Mouse (Mus musculus): ENCODE measurements around the gene Dnah3.

DNA sequence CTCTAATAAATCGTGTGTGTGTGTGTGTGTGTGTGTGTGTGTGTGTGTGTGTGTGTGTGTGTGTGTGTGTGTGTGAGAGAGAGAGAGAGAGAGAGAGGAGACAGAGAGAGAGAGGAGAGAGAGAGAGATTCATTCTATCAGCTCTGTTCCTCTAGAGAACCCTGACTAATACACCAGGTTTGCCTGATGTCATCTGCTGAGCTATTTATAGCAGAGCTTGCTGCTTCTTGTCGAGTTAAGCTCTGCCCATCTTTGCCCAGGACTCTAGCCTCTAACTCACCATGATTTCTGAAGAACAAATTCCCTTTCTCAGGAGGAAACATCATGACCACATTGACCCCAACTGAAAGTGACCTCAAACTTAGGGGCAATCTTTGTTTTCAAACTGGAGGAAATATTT lies 174.6 kb downstream of the Dnah3 start:
- TF ChIP-seq CTCF (IDR thresholded peaks at IDR 0.05; ENCODE audit: insufficient read depth, low read depth, low read length) (no peak), POLR2A (IDR thresholded peaks at IDR 0.05; ENCODE audit: insufficient read depth, low read depth, low read length) (no peak)

Data from olfactory bulb, adult 2 months (tissue).